Mouse (Mus musculus) embryonic fibroblast, embryonic 13.5 days (primary cell): Measurements from ENCODE around the gene Map3k3. TPM values are rescaled to one million over a fixed set of nuclear protein-coding genes. Genes with fewer than 3 reads are reported as not detected.
A peak's percentile ranks its signal among the peaks of the same experiment; 100 is the strongest.
"Not testable (repeated sequence)": the region's sequence is repeated elsewhere in the genome, so short reads cannot be mapped to it uniquely, and the experiment has no call there.

ENCODE experiments used
- H3K27ac ChIP-seq: 2 replicates; pipeline ENCODE4 v1.5.1; 2012; ENCODE audit warnings: low read length, control low read depth, inconsistent platforms; ENCODE audit not compliant: insufficient read depth
- H3K4me1 ChIP-seq: 2 replicates; pipeline ENCODE4 v1.6.1; 2011; ENCODE audit warnings: low read length; ENCODE audit not compliant: control insufficient read depth, insufficient read depth
- H3K4me3 ChIP-seq: 2 replicates; pipeline ENCODE4 v1.5.1; 2011; ENCODE audit warnings: mild to moderate bottlenecking, control low read depth, low read length; ENCODE audit not compliant: insufficient read depth
- CTCF ChIP-seq: IDR thresholded peaks from 2 replicates; pipeline ENCODE4 v1.5.1; 2011; ENCODE audit warnings: mild to moderate bottlenecking, control low read depth, low read length, moderate library complexity, borderline replicate concordance; ENCODE audit not compliant: insufficient read depth
- POLR2A ChIP-seq: IDR thresholded peaks from 2 replicates; pipeline ENCODE4 v1.6.1; 2011; ENCODE audit warnings: low read depth, mild to moderate bottlenecking, control low read depth, low read length, moderate library complexity
- polyA plus RNA-seq: library from polyadenylated mRNA; stranded (reverse); fragments of >200 nt; gene quantifications from 2 replicates; pipeline ENCODE4 v1.2.4, GENCODE M21; 2011; ENCODE audit warnings: low read depth; ENCODE audit not compliant: missing spikeins, insufficient read length

Gene Map3k3
- polyA plus RNA-seq, 1 experiment: 41.1 TPM

GRCm38 (mm10) chr11:106180449-106180801 is 96.0 kb downstream of the Map3k3 start:
- Histone ChIP-seq H3K4me3 (no peak overlapping the region), H3K4me1 (no peaks in the 10 kb centered on the region; the same call in 1 of the 2 replicates), H3K27ac (no peak overlapping the region)
- TF ChIP-seq CTCF: no peak
- no peak for TF ChIP-seq POLR2A

- H3K4me1 ChIP-seq: peaks cover 2% of the 10 kb centered on the region; the same call in 1 of the 2 replicates
- TF ChIP-seq POLR2A (no peak), CTCF (no peak)
- H3K4me3 ChIP-seq: no peak overlapping the region
- no peak overlapping the region for H3K27ac ChIP-seq
These were observed 102.9 kb downstream of the Map3k3 start for GRCm38 (mm10) chr11:106187326-106187725.

- Histone ChIP-seq H3K4me1 (peaks cover 14% of the 10 kb centered on the region), H3K4me3 (no peak overlapping the region), H3K27ac (no peak overlapping the region)
- TF ChIP-seq CTCF (no peak), POLR2A (no peak)
These were observed 107.3 kb downstream of the Map3k3 start for GRCm38 (mm10) chr11:106191716-106192115.

- Histone ChIP-seq H3K4me1 (peaks cover 14% of the 10 kb centered on the region), H3K27ac (no peak overlapping the region), H3K4me3 (peak overlapping the region; percentile 83)
- no peak for TF ChIP-seq POLR2A
- TF ChIP-seq CTCF: no peak
These were observed 107.8 kb downstream of the Map3k3 start for GRCm38 (mm10) chr11:106192241-106192640.

GRCm38 (mm10) chr11:106192657-106193370 is 108.4 kb downstream of the Map3k3 start:
- no peak for TF ChIP-seq POLR2A
- no peak for TF ChIP-seq CTCF
- peak overlapping the region; percentile 32; the same call in 1 of the 2 replicates for H3K27ac ChIP-seq
- peak overlapping the region; percentile 83 for H3K4me3 ChIP-seq
- peaks cover 14% of the 10 kb centered on the region for H3K4me1 ChIP-seq

GRCm38 (mm10) chr11:106193371-106194154 is 109.2 kb downstream of the Map3k3 start:
- Histone ChIP-seq H3K4me3 (peak overlapping the region; percentile 83), H3K4me1 (peaks cover 14% of the 10 kb centered on the region), H3K27ac (peak overlapping the region; percentile 66)
- TF ChIP-seq POLR2A: peak; percentile 90
- TF ChIP-seq CTCF: no peak

GRCm38 (mm10) chr11:106194155-106194541 is 109.7 kb downstream of the Map3k3 start:
- TF ChIP-seq POLR2A: no peak
- no peak for TF ChIP-seq CTCF
- peak overlapping the region; percentile 40 for H3K4me3 ChIP-seq
- H3K27ac ChIP-seq: peak overlapping the region; percentile 66
- peaks cover 14% of the 10 kb centered on the region for H3K4me1 ChIP-seq

GRCm38 (mm10) chr11:106194891-106195290 is 110.5 kb downstream of the Map3k3 start:
- H3K4me3 ChIP-seq: no peak overlapping the region
- H3K27ac ChIP-seq: peak overlapping the region; percentile 67; the same call in 1 of the 2 replicates
- TF ChIP-seq POLR2A: no peak
- TF ChIP-seq CTCF: no peak
- H3K4me1 ChIP-seq: peaks cover 14% of the 10 kb centered on the region

GRCm38 (mm10) chr11:106195341-106195740 is 110.9 kb downstream of the Map3k3 start:
- Histone ChIP-seq H3K4me3 (no peak overlapping the region), H3K4me1 (peaks cover 14% of the 10 kb centered on the region), H3K27ac (peak overlapping the region; percentile 67; the same call in 1 of the 2 replicates)
- TF ChIP-seq POLR2A (no peak), CTCF (no peak)

- H3K4me1 ChIP-seq: peaks cover 12% of the 10 kb centered on the region
- TF ChIP-seq CTCF (no peak), POLR2A (no peak)
- no peak overlapping the region for H3K27ac ChIP-seq
- no peak overlapping the region for H3K4me3 ChIP-seq
These were observed 113.9 kb downstream of the Map3k3 start for GRCm38 (mm10) chr11:106198277-106198676.

GRCm38 (mm10) chr11:106199997-106200396 is 115.6 kb downstream of the Map3k3 start:
- not testable (repeated sequence) for H3K4me1 ChIP-seq, H3K4me3 ChIP-seq, H3K27ac ChIP-seq
